Mouse (Mus musculus) embryonic facial prominence, embryonic 14.5 days (tissue): Measurements from ENCODE around the gene Vax2. TPM values are rescaled to one million over a fixed set of nuclear protein-coding genes. Genes with fewer than 3 reads are reported as not detected.

Source experiments
- ATAC-seq: fragments of 200-750 bp; cut with Nextera tagmentation; 2 replicates; pipeline ENCODE4 v1.8.0; 2017; ENCODE audit warnings: low read depth, moderate number of reproducible peaks, moderate TSS enrichment
- DNase-seq: peaks from one replicate; pipeline ENCODE4 v3.0.0-alpha.2; 2015; ENCODE audit warnings: low spot score
- H3K27ac ChIP-seq: fragments of 300-500 bp; sonication (generic); replicated peaks from 2 replicates; pipeline ENCODE4 v1.5.1; 2014; ENCODE audit warnings: low read depth, mild to moderate bottlenecking, low read length, moderate library complexity
- H3K27me3 ChIP-seq: fragments of 300-500 bp; sonication (generic); replicated peaks from 2 replicates; pipeline ENCODE4 v1.6.1; 2014; ENCODE audit warnings: low read length; ENCODE audit not compliant: control insufficient read depth, insufficient read depth
- H3K36me3 ChIP-seq: fragments of 300-500 bp; sonication (generic); 2 replicates; pipeline ENCODE4 v1.6.1; 2014; ENCODE audit warnings: low read length, mixed read lengths; ENCODE audit not compliant: control insufficient read depth, insufficient read depth
- H3K4me1 ChIP-seq: fragments of 300-500 bp; sonication (generic); 2 replicates; pipeline ENCODE4 v1.6.1; 2014; ENCODE audit warnings: antibody characterized with exemption, low read length; ENCODE audit not compliant: control insufficient read depth, insufficient read depth
- H3K4me2 ChIP-seq: fragments of 300-500 bp; sonication (generic); 2 replicates; pipeline ENCODE4 v1.6.1; 2014; ENCODE audit warnings: low read depth, mild to moderate bottlenecking, low read length, moderate library complexity, mixed read lengths
- H3K4me3 ChIP-seq: fragments of 300-500 bp; sonication (generic); 2 replicates; pipeline ENCODE4 v1.5.1; 2014; ENCODE audit warnings: low read depth, mild to moderate bottlenecking, low read length
- H3K9ac ChIP-seq: fragments of 300-500 bp; sonication (generic); 2 replicates; pipeline ENCODE4 v1.6.1; 2014; ENCODE audit warnings: low read depth, mild to moderate bottlenecking, low read length, moderate library complexity, mixed read lengths
- H3K9me3 ChIP-seq: fragments of 300-500 bp; sonication (generic); 2 replicates; pipeline ENCODE4 v1.6.1; 2016; ENCODE audit warnings: low read length; ENCODE audit not compliant: control insufficient read depth
- WGBS: fragments of 180-500 bp; shearing (Covaris S2); extraction: QIAGEN DNeasy Blood & Tissue Kit; methylation state at CpG from one replicate; pipeline ENCODE4 v1.1.7; 2014; 5-methylcytosine and 5-hydroxymethylcytosine counted together
- polyA plus RNA-seq: library from polyadenylated mRNA; unstranded; fragments of >200 nt; fragmentation: Nextera tagmentation; extraction: Ambion mirVana; gene quantifications from 2 replicates; pipeline ENCODE4 v1.2.1, GENCODE M21; 2014

Gene Vax2
- polyA plus RNA-seq, 1 experiment from 2014 or later, result 0.45 TPM

DNA sequence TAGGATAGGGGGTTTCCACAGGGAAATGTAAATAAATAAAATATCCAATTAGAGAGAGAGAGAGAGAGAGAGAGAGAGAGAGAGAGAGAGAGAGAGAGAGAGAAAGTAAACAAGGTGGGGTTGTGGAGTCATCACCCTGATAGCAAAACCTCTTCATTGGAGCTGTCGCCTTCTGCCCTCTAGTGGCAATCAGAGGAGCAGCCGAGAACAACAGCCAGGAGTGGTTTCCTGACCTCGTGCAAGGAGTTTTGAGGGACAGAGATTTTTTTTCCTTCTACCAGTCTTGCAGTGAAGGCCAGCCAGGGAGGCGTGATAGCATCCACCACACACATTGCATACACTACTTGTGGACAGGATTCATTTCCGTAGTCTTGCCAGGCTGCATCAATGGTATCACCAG, 68.0 kb downstream of the Vax2 start:
- H3K27me3 ChIP-seq, result no peaks in the 10 kb centered on the region
- no peak overlapping the region for H3K9ac ChIP-seq
- H3K4me3 ChIP-seq, result no peak overlapping the region
- no peaks in the 10 kb centered on the region for H3K9me3 ChIP-seq
- no peak overlapping the region for H3K27ac ChIP-seq
- no peak for ATAC-seq
- DNase-seq, result peak; percentile 42
- WGBS, result 4% methylated on average over 5 of the region's 5 CpGs
- peaks cover 9% of the 10 kb centered on the region for H3K4me1 ChIP-seq
- no peak overlapping the region for H3K4me2 ChIP-seq
- no peaks in the 10 kb centered on the region for H3K36me3 ChIP-seq

DNA sequence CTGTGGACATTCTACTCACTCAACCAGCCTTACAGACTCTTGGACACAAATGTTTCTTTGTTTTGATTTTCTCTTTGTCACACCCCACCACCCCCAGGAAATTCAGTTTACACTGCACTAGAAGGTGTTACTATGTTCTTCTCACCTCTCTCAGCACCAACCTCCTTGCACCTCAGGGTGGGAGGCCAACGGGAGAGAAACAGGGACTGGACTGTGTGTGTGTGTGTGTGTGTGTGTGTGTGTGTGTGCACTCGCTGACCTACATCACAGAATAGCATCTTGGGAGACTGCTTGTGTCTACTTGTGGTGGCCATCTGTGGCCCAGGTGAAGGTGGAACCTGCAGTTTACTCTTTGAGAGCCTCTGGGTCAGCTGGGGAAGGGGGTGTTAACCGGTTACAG, 75.4 kb downstream of the Vax2 start:
- Histone ChIP-seq H3K9me3 (no peaks in the 10 kb centered on the region), H3K9ac (no peak overlapping the region), H3K36me3 (no peaks in the 10 kb centered on the region), H3K27ac (no peak overlapping the region), H3K4me2 (no peak overlapping the region), H3K4me3 (no peak overlapping the region), H3K27me3 (no peaks in the 10 kb centered on the region), H3K4me1 (no peaks in the 10 kb centered on the region)
- ATAC-seq (no peak), DNase-seq (no peak)
- WGBS, result 69% methylated on average over 3 of the region's 3 CpGs

Other genes starting within 250 kb of the Vax2 start
- gene Dguok, start 204.3 kb upstream of the Vax2 start, polyA plus RNA-seq, result 70.5 and 72.3 TPM in 2 replicates
- 11.0 and 13.2 TPM in 2 replicates for gene Actg2, start 175.0 kb upstream of the Vax2 start, polyA plus RNA-seq
- gene Stambp, start 138.5 kb upstream of the Vax2 start, polyA plus RNA-seq, result 26.2 and 28.1 TPM in 2 replicates
- not detected in 2 replicates for gene Clec4f, start 55.1 kb upstream of the Vax2 start, polyA plus RNA-seq
- gene Cd207, start 33.4 kb upstream of the Vax2 start, polyA plus RNA-seq, result not detected in 2 replicates
- 1.8 and 2.3 TPM in 2 replicates for gene Atp6v1b1, start 31.7 kb downstream of the Vax2 start, polyA plus RNA-seq
- gene Ankrd53, start 51.4 kb downstream of the Vax2 start, polyA plus RNA-seq, result 0.17 TPM in 1 of 2 replicates, not detected in the other
- 92.5 and 98.9 TPM in 2 replicates for gene Tex261, start 64.5 kb downstream of the Vax2 start, polyA plus RNA-seq
- gene Nagk, start 83.7 kb downstream of the Vax2 start, polyA plus RNA-seq, result 50.6 and 61.2 TPM in 2 replicates
- gene Paip2b, start 120.5 kb downstream of the Vax2 start, polyA plus RNA-seq, result 17.2 and 17.3 TPM in 2 replicates
- 62.1 and 66.2 TPM in 2 replicates for gene Zfp638, start 155.8 kb downstream of the Vax2 start, polyA plus RNA-seq